Mouse (Mus musculus): ENCODE measurements at regions not wholly inside any gene's neighbourhood (a gene's known extent, or its start where the extent isn't known, plus 50 kb on each side); places are given as distances from the start of the nearest gene placed in this dataset.

DNA sequence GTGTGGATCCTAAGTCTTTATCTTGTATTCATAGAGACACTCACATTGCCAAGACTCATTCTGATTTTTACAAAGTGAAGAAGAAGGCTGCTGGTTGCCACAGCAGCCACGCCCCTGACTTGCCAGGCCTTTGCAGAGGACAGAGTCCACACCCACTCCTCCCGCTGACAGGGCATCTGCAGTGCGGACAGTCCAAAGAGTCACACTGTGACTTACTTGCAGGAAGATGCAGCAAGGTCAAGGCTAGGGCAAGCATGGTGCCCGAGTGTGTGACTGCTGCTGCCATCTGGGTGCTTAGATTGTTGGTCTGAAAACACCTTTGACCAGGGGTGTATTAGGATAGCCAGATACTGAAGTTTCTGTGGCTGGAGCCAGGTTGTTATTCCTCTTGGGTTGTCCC lies 252.1 kb downstream of the Fgf9 start:
- 79% methylated on average over 4 of the region's 4 CpGs for WGBS
- H3K4me3 ChIP-seq (ENCODE audit: low read depth, low read length): no peak overlapping the region
- no peaks in the 10 kb centered on the region for H3K4me1 ChIP-seq (ENCODE audit: control insufficient read depth, insufficient read depth, low read length)
- H3K36me3 ChIP-seq (replicated peaks; ENCODE audit: control insufficient read depth, insufficient read depth, low read depth, low read length): no peaks in the 10 kb centered on the region
- ATAC-seq (replicated peaks; ENCODE audit: insufficient number of reproducible peaks, low FRiP score, low TSS enrichment, low read depth) (no peak), DNase-seq (ENCODE audit: low spot score) (no peak)
- H3K4me2 ChIP-seq (ENCODE audit: low read depth, low read length): no peak overlapping the region
- H3K9ac ChIP-seq (replicated peaks; ENCODE audit: low read length): no peak overlapping the region
- H3K9me3 ChIP-seq (replicated peaks; ENCODE audit: control insufficient read depth, low read length): no peaks in the 10 kb centered on the region
- no peaks in the 10 kb centered on the region for H3K27me3 ChIP-seq (ENCODE audit: control insufficient read depth, insufficient read depth, low read length)
- no peak overlapping the region for H3K27ac ChIP-seq (replicated peaks; ENCODE audit: low read depth, low read length)

DNA sequence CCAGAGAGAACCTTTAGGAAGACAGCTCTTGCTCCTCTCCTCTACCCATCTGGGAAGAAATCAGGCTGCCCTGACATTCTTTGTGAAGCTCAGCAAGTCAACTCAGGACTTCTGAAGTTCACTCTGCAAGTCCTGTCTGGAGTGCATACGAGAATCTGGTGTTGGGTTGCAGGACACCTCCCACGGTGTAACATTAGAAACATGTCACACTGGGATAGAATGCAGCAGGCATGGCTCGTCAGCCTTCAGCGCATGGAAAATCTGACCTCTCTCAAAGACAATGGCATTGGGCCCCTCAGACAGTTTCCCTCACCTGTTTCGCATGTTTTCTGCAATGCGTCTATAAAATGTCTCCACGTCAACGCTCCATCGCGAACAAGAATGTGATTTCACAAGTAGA lies 251.5 kb downstream of the Fgf9 start:
- 84% methylated on average over 10 of the region's 10 CpGs for WGBS

DNA sequence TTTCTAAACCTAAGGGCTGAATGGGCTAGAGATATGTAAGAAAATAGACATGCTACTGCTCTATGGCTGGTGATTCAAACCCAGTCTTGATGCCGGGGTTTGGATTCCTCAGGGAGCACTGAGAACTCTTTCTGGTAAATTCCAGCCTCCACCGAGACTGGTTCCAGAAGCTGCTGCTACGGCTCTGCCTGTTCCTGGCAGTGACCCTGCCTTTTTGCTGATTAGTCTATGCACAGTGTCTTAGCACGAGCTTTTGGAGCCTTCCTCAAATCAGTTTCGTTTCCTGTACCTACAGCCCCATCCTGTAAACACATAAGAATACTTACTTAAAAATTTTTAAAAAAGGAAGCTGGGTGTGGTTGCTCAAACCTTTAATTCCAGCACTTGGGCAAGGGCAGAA lies 250.9 kb downstream of the Fgf9 start:
- no peaks in the 10 kb centered on the region for H3K9me3 ChIP-seq (replicated peaks; ENCODE audit: control insufficient read depth, low read length)
- no peak overlapping the region for H3K4me3 ChIP-seq (ENCODE audit: low read depth, low read length)
- 82% methylated on average over 5 of the region's 5 CpGs for whole genome bisulfite sequencing
- H3K36me3 ChIP-seq (replicated peaks; ENCODE audit: control insufficient read depth, insufficient read depth, low read depth, low read length): no peaks in the 10 kb centered on the region
- no peak for ATAC-seq (replicated peaks; ENCODE audit: insufficient number of reproducible peaks, low FRiP score, low TSS enrichment, low read depth)
- no peak overlapping the region for H3K27ac ChIP-seq (replicated peaks; ENCODE audit: low read depth, low read length)
- no peak overlapping the region for H3K4me2 ChIP-seq (ENCODE audit: low read depth, low read length)
- H3K4me1 ChIP-seq (ENCODE audit: control insufficient read depth, insufficient read depth, low read length): no peaks in the 10 kb centered on the region
- H3K27me3 ChIP-seq (ENCODE audit: control insufficient read depth, insufficient read depth, low read length): no peaks in the 10 kb centered on the region
- no peak for DNase-seq (ENCODE audit: low spot score)
- H3K9ac ChIP-seq (replicated peaks; ENCODE audit: low read length): no peak overlapping the region

More for the DNA sequence above, 251.5 kb downstream of the Fgf9 start:
- no peak overlapping the region for H3K4me2 ChIP-seq (ENCODE audit: low read depth, low read length)
- H3K9me3 ChIP-seq (replicated peaks; ENCODE audit: control insufficient read depth, low read length): no peaks in the 10 kb centered on the region
- H3K4me1 ChIP-seq (ENCODE audit: control insufficient read depth, insufficient read depth, low read length): no peaks in the 10 kb centered on the region
- H3K27ac ChIP-seq (replicated peaks; ENCODE audit: low read depth, low read length): no peak overlapping the region
- DNase-seq (ENCODE audit: low spot score): no peak
- H3K4me3 ChIP-seq (ENCODE audit: low read depth, low read length): no peak overlapping the region
- no peak overlapping the region for H3K9ac ChIP-seq (replicated peaks; ENCODE audit: low read length)
- no peaks in the 10 kb centered on the region for H3K36me3 ChIP-seq (replicated peaks; ENCODE audit: control insufficient read depth, insufficient read depth, low read depth, low read length)
- ATAC-seq (replicated peaks; ENCODE audit: insufficient number of reproducible peaks, low FRiP score, low TSS enrichment, low read depth): no peak
- no peaks in the 10 kb centered on the region for H3K27me3 ChIP-seq (ENCODE audit: control insufficient read depth, insufficient read depth, low read length)

DNA sequence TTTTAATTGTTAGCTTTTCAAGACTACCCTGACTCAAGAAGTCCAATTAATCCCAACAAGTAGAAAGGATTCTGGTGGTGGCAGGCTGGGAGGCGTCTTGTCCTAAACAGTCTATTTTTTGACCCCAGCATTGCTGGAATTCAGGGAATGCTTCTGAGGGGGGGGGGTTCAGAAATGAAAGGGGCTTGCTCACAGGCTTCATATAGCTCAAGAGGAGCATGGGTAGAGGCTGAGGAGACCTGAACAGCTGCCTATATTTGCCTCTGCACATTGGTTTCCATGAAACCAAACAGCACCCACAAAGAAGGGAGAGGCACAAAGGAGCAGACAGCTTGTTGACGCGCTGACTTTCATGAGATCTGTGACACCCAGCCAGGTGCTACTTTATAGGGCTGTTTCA lies 247.3 kb downstream of the Fgf9 start:
- H3K9me3 ChIP-seq (replicated peaks; ENCODE audit: control insufficient read depth, low read length): no peaks in the 10 kb centered on the region
- no peaks in the 10 kb centered on the region for H3K4me1 ChIP-seq (ENCODE audit: control insufficient read depth, insufficient read depth, low read length)
- no peak overlapping the region for H3K4me2 ChIP-seq (ENCODE audit: low read depth, low read length)
- DNase-seq (ENCODE audit: low spot score) (no peak), ATAC-seq (replicated peaks; ENCODE audit: insufficient number of reproducible peaks, low FRiP score, low TSS enrichment, low read depth) (no peak)
- H3K4me3 ChIP-seq (ENCODE audit: low read depth, low read length): no peak overlapping the region
- H3K27me3 ChIP-seq (ENCODE audit: control insufficient read depth, insufficient read depth, low read length): no peaks in the 10 kb centered on the region
- WGBS: 70% methylated on average over 3 of the region's 3 CpGs
- H3K36me3 ChIP-seq (replicated peaks; ENCODE audit: control insufficient read depth, insufficient read depth, low read depth, low read length): no peaks in the 10 kb centered on the region
- no peak overlapping the region for H3K9ac ChIP-seq (replicated peaks; ENCODE audit: low read length)
- H3K27ac ChIP-seq (replicated peaks; ENCODE audit: low read depth, low read length): no peak overlapping the region

DNA sequence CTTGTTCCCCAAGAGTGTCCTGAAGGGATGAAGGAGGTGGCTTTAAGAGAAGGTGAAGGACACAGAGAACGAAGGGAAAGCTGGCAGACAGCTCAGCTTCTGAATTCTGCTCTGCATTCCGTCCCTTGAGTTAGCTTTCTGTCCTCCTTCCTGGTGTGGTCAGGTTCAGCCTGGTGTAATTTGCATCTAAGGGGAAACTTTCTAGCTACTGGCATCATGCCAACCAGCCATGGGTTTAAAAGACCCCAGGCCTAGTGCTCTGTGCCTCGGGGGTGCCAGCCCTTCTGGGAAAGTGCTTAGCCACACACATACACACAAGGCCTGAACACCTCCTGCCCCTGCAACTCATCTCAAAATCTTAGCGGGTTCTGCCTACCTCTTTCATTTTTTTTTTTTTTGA lies 246.9 kb downstream of the Fgf9 start:
- Histone ChIP-seq H3K27me3 (ENCODE audit: control insufficient read depth, insufficient read depth, low read length) (no peaks in the 10 kb centered on the region), H3K9me3 (replicated peaks; ENCODE audit: control insufficient read depth, low read length) (no peaks in the 10 kb centered on the region), H3K4me2 (ENCODE audit: low read depth, low read length) (no peak overlapping the region), H3K4me3 (ENCODE audit: low read depth, low read length) (no peak overlapping the region), H3K9ac (replicated peaks; ENCODE audit: low read length) (no peak overlapping the region), H3K36me3 (replicated peaks; ENCODE audit: control insufficient read depth, insufficient read depth, low read depth, low read length) (no peaks in the 10 kb centered on the region), H3K4me1 (ENCODE audit: control insufficient read depth, insufficient read depth, low read length) (no peaks in the 10 kb centered on the region), H3K27ac (replicated peaks; ENCODE audit: low read depth, low read length) (no peak overlapping the region)
- DNase-seq (ENCODE audit: low spot score): no peak
- no peak for ATAC-seq (replicated peaks; ENCODE audit: insufficient number of reproducible peaks, low FRiP score, low TSS enrichment, low read depth)
- 61% methylated on average over 4 of the region's 4 CpGs for WGBS

DNA sequence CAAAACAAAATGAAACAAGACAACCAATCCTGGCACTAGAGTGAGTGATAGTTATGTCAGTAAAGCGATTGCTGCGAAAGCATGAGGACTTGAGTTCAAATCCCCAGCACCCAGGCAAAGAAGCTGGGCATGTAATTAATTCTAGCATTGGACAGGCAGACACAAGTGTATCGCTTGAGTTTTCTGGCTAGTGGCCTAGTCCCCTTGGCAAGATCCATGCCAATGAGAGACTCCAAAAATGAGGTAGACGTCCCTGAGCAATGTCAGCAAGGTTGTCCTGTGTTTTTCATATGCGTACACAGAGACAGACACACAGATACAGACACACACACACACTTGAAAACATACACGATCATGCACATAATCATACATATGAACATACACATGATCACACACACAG lies 237.3 kb downstream of the Fgf9 start:
- WGBS: 92% methylated on average over 6 of the region's 6 CpGs
- Histone ChIP-seq H3K9me3 (replicated peaks; ENCODE audit: control insufficient read depth, low read length) (no peaks in the 10 kb centered on the region), H3K9ac (replicated peaks; ENCODE audit: low read length) (no peak overlapping the region), H3K4me2 (ENCODE audit: low read depth, low read length) (no peak overlapping the region), H3K27me3 (ENCODE audit: control insufficient read depth, insufficient read depth, low read length) (no peaks in the 10 kb centered on the region), H3K4me3 (ENCODE audit: low read depth, low read length) (no peak overlapping the region), H3K27ac (replicated peaks; ENCODE audit: low read depth, low read length) (no peak overlapping the region), H3K36me3 (replicated peaks; ENCODE audit: control insufficient read depth, insufficient read depth, low read depth, low read length) (no peaks in the 10 kb centered on the region), H3K4me1 (ENCODE audit: control insufficient read depth, insufficient read depth, low read length) (no peaks in the 10 kb centered on the region)
- no peak for DNase-seq (ENCODE audit: low spot score)
- no peak for ATAC-seq (replicated peaks; ENCODE audit: insufficient number of reproducible peaks, low FRiP score, low TSS enrichment, low read depth)

DNA sequence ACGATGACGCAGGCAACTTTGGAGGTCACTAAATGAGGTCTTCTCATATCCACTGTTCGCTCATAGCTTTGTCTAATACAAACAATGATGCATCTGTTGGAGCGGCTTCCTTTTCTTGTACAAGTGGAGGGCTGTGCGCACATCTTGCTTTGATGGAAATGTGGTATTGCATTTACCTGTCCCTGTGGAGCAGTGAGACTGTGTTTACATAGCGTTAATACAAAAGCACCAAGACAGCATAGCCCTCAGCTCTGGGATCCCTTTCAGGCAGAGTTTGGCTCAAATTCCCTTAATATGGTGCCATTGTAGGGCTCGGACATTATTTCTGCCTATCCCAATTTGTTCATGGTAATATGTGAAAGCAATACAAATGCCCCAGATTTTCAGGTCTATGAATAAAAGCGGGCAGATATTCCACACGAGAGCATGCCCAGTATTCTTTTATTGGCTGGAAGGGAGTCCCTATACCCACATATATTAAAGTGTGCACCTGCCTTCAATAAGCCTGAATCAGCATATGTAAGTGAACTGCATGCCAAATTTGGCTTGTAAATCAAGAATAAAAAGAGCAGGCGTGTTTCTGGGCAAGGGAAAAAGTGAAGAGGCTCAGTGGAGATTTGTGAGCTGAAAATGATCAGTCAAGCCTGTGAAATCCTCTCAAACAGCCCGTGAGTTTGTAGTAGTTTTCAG lies 236.6 kb downstream of the Fgf9 start:
- H3K4me2 ChIP-seq (ENCODE audit: low read depth, low read length): no peak overlapping the region
- H3K9me3 ChIP-seq (replicated peaks; ENCODE audit: control insufficient read depth, low read length): no peaks in the 10 kb centered on the region
- no peaks in the 10 kb centered on the region for H3K27me3 ChIP-seq (ENCODE audit: control insufficient read depth, insufficient read depth, low read length)
- ATAC-seq (replicated peaks; ENCODE audit: insufficient number of reproducible peaks, low FRiP score, low TSS enrichment, low read depth) (no peak), DNase-seq (ENCODE audit: low spot score) (no peak)
- 81% methylated on average over 11 of the region's 11 CpGs for WGBS
- H3K4me3 ChIP-seq (ENCODE audit: low read depth, low read length): no peak overlapping the region
- no peaks in the 10 kb centered on the region for H3K4me1 ChIP-seq (ENCODE audit: control insufficient read depth, insufficient read depth, low read length)
- H3K27ac ChIP-seq (replicated peaks; ENCODE audit: low read depth, low read length): no peak overlapping the region
- H3K9ac ChIP-seq (replicated peaks; ENCODE audit: low read length): no peak overlapping the region
- H3K36me3 ChIP-seq (replicated peaks; ENCODE audit: control insufficient read depth, insufficient read depth, low read depth, low read length): no peaks in the 10 kb centered on the region

DNA sequence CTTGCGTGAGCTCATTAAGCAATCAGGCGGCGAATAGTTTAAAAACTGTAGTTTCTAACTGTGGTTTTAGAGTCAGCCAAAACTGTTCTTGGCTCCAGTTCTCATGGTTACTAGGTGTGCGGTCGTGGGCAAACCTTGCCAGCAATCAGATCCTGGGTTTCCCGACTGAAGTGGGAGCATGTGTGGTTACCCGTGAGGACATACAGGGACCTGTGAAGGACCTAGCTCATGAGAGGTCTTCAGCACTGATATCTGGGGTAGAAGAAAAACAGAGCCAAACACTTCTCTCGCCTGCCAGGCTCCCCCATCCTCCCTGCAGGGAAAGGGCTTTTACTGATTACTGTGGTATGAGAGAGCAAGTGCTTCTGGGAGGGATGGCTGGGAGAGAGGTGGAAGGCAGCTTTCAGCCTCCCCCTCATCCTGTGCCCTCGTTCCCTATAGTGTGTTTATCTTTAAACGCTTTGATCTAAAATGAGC lies 230.1 kb downstream of the Fgf9 start:
- no peaks in the 10 kb centered on the region for H3K36me3 ChIP-seq (replicated peaks; ENCODE audit: control insufficient read depth, insufficient read depth, low read depth, low read length)
- no peaks in the 10 kb centered on the region for H3K9me3 ChIP-seq (replicated peaks; ENCODE audit: control insufficient read depth, low read length)
- no peak overlapping the region for H3K9ac ChIP-seq (replicated peaks; ENCODE audit: low read length)
- ATAC-seq (replicated peaks; ENCODE audit: insufficient number of reproducible peaks, low FRiP score, low TSS enrichment, low read depth): no peak
- DNase-seq (ENCODE audit: low spot score): no peak
- no peaks in the 10 kb centered on the region for H3K27me3 ChIP-seq (ENCODE audit: control insufficient read depth, insufficient read depth, low read length)
- H3K4me3 ChIP-seq (ENCODE audit: low read depth, low read length): no peak overlapping the region
- no peak overlapping the region for H3K4me2 ChIP-seq (ENCODE audit: low read depth, low read length)
- WGBS: 70% methylated on average over 10 of the region's 10 CpGs
- no peak overlapping the region for H3K27ac ChIP-seq (replicated peaks; ENCODE audit: low read depth, low read length)
- no peaks in the 10 kb centered on the region for H3K4me1 ChIP-seq (ENCODE audit: control insufficient read depth, insufficient read depth, low read length)
